Mouse (Mus musculus) adrenal gland, postnatal 4 days (tissue): ENCODE results near the gene Kcnh8. TPM values are rescaled to one million over a fixed set of nuclear protein-coding genes. Genes with fewer than 3 reads are reported as not detected.
A peak's percentile ranks its signal among the peaks of the same experiment; 100 is the strongest.

ENCODE experiments used
- DNase-seq, 2 experiments: peaks; one replicate each; pipeline ENCODE4 v3.0.0; 2021 to 2022; ENCODE audit warnings: low spot score in 2 of 2, mixed read lengths in 2 of 2
- long read RNA-seq, 2 experiments: library from polyadenylated mRNA; stranded (forward); transcript quantifications; one replicate each; pipeline ENCODE4 v2.0.0; 2021
- total RNA-seq, 2 experiments: library from RNA; stranded (reverse); gene quantifications; 2 replicates each; pipeline ENCODE4 v1.2.3; 2021

Kcnh8 gene
- 1 to 10 TPM in 1 of 2 experiments, under 1 TPM in 1; 0.82 to 1.2 TPM for total RNA-seq
- long read RNA-seq, experiment 1 = 0 reads
- long read RNA-seq, experiment 2 = 0 reads

- no peak for DNase-seq
Measured at GRCm38 (mm10) chr17:52602093-52602780, at the start of gene Kcnh8. Gene Kcnh8, plus strand, starts transcription at chr17:52602709.

- no peak for DNase-seq
Measured at GRCm38 (mm10) chr17:52559961-52560720, 42.4 kb upstream of the Kcnh8 start.

GRCm38 (mm10) chr17:52565467-52566155 lies 36.9 kb upstream of the Kcnh8 start:
- DNase-seq = no peak

- DNase-seq = no peak
Measured at GRCm38 (mm10) chr17:52569584-52570270, 32.8 kb upstream of the Kcnh8 start.

- no peak for DNase-seq
Measured at GRCm38 (mm10) chr17:52572229-52572628, 30.3 kb upstream of the Kcnh8 start.

GRCm38 (mm10) chr17:52591503-52592194 lies 10.9 kb upstream of the Kcnh8 start:
- no peak for DNase-seq

- DNase-seq = no peak
Measured at GRCm38 (mm10) chr17:52599141-52599540, 3.4 kb upstream of the Kcnh8 start.

GRCm38 (mm10) chr17:52600882-52601371 lies 1.6 kb upstream of the Kcnh8 start:
- DNase-seq = peak; percentile 4 to 27

GRCm38 (mm10) chr17:52602781-52603170 lies 267 bp downstream of the Kcnh8 start:
- DNase-seq = no peak

- no peak for DNase-seq
Measured at GRCm38 (mm10) chr17:52603411-52603810, 902 bp downstream of the Kcnh8 start.

GRCm38 (mm10) chr17:52611382-52611781 lies 8.9 kb downstream of the Kcnh8 start:
- no peak for DNase-seq

- DNase-seq = no peak
Measured at GRCm38 (mm10) chr17:52649186-52649585, 46.7 kb downstream of the Kcnh8 start.

GRCm38 (mm10) chr17:52691988-52692387 lies 89.5 kb downstream of the Kcnh8 start:
- no peak for DNase-seq

GRCm38 (mm10) chr17:52701944-52702343 lies 99.4 kb downstream of the Kcnh8 start:
- DNase-seq = no peak

- DNase-seq = no peak
Measured at GRCm38 (mm10) chr17:52712319-52712718, 109.8 kb downstream of the Kcnh8 start.

GRCm38 (mm10) chr17:52722214-52722613 lies 119.7 kb downstream of the Kcnh8 start:
- DNase-seq = no peak

- no peak for DNase-seq
Measured at GRCm38 (mm10) chr17:52728806-52729205, 126.3 kb downstream of the Kcnh8 start.

GRCm38 (mm10) chr17:52738436-52738835 lies 135.9 kb downstream of the Kcnh8 start:
- DNase-seq = no peak

- DNase-seq = no peak
Measured at GRCm38 (mm10) chr17:52788151-52788550, 185.6 kb downstream of the Kcnh8 start.

- no peak for DNase-seq
Measured at GRCm38 (mm10) chr17:52804463-52804862, 202.0 kb downstream of the Kcnh8 start.
